Mouse (Mus musculus): Measurements from ENCODE around the gene Rsph1.

The Rsph1 gene

GRCm38 (mm10) chr17:31276922-31277918, at the start of gene Rsph1:
Rsph1 (minus strand) TSS chr17:31277383.
- peak; percentile 86 for DNase-seq (ENCODE audit: low read depth, low spot score)

GRCm38 (mm10) chr17:31326220-31326852, 49.2 kb upstream of the Rsph1 start:
- no peak for DNase-seq (ENCODE audit: low read depth, low spot score)

- DNase-seq (ENCODE audit: low read depth, low spot score), result peak; percentile 78
These were observed 48.5 kb upstream of the Rsph1 start for GRCm38 (mm10) chr17:31325451-31326219.

GRCm38 (mm10) chr17:31324227-31324626, 47.0 kb upstream of the Rsph1 start:
- DNase-seq (ENCODE audit: low read depth, low spot score), result no peak

DNA sequence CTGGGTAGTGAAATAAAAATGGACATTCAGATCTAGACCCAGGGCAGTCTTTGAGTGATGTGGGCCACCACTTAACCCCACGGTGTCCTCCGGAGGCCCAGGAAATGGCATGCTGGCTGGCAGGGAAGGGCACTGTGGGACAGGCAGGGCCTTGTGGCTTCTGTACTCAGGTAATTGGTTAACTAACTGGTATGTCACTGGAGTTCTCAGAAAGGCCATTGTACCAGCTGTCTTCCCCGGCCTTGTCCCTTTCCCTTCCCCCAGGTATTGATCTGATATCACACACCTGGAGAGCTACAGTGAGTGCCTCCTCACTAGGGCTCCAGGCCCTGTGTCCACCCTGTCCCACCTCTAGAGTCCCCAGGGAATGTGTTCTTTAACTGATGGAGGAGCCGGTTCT, 46.2 kb upstream of the Rsph1 start:
- DNase-seq (ENCODE audit: low read depth, low spot score), result no peak

- no peak for DNase-seq (ENCODE audit: low read depth, low spot score)
These were observed 45.3 kb upstream of the Rsph1 start for GRCm38 (mm10) chr17:31322446-31322845.

GRCm38 (mm10) chr17:31321425-31321824, 44.2 kb upstream of the Rsph1 start:
- peak; percentile 77 for DNase-seq (ENCODE audit: low read depth, low spot score)

GRCm38 (mm10) chr17:31318906-31319767, 42.0 kb upstream of the Rsph1 start:
- no peak for DNase-seq (ENCODE audit: low read depth, low spot score)

GRCm38 (mm10) chr17:31317521-31318272, 40.5 kb upstream of the Rsph1 start:
- no peak for DNase-seq (ENCODE audit: low read depth, low spot score)

- DNase-seq (ENCODE audit: low read depth, low spot score), result no peak
These were observed 39.8 kb upstream of the Rsph1 start for GRCm38 (mm10) chr17:31316998-31317397.

- no peak for DNase-seq (ENCODE audit: low read depth, low spot score)
These were observed 38.8 kb upstream of the Rsph1 start for GRCm38 (mm10) chr17:31315993-31316392.

- DNase-seq (ENCODE audit: low read depth, low spot score), result no peak
These were observed 38.0 kb upstream of the Rsph1 start for GRCm38 (mm10) chr17:31315046-31315792.

GRCm38 (mm10) chr17:31312648-31313047, 35.5 kb upstream of the Rsph1 start:
- DNase-seq (ENCODE audit: low read depth, low spot score), result no peak

- no peak for DNase-seq (ENCODE audit: low read depth, low spot score)
These were observed 33.9 kb upstream of the Rsph1 start for GRCm38 (mm10) chr17:31311047-31311446.

GRCm38 (mm10) chr17:31309281-31309793, 32.2 kb upstream of the Rsph1 start:
- DNase-seq (ENCODE audit: low read depth, low spot score), result no peak

DNA sequence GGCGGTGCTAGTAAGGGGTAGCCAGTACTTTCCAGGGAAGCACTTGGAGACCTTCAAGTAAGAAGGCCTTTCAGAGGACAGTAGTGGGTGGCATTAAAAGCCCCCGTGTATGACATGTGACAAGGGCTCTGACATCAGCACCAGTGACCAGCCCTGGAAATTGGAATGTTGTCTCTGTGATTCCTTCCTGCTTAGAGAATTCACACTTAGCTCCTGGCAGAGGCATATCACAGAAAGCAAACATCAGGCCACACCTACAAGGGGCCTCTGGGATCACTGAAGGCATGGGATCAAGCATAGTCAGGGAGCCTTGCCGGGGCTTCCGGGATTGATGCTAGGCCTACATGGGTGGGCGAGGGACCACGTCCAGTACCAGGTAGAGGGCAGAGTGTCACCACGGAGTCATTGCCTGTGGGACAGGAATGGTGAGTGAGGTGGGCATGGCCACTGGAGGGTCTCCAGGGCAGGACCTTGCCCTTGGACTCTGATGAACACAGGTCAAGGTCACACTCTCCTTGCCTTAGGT, 31.2 kb upstream of the Rsph1 start:
- no peak for DNase-seq (ENCODE audit: low read depth, low spot score)

- DNase-seq (ENCODE audit: low read depth, low spot score), result no peak
These were observed 30.6 kb upstream of the Rsph1 start for GRCm38 (mm10) chr17:31307756-31308155.

GRCm38 (mm10) chr17:31305776-31306120, 28.6 kb upstream of the Rsph1 start:
- no peak for DNase-seq (ENCODE audit: low read depth, low spot score)

All from skeletal muscle tissue, adult 2 months (tissue).